Mouse (Mus musculus): Measurements from ENCODE around the gene Btbd17. TPM values are rescaled to one million over a fixed set of nuclear protein-coding genes. Genes with fewer than 3 reads are reported as not detected.
A peak's percentile ranks its signal among the peaks of the same experiment; 100 is the strongest.

Gene Btbd17
- total RNA-seq, 2 experiments from 2014 or later: 0.17 to 0.25 TPM

DNA sequence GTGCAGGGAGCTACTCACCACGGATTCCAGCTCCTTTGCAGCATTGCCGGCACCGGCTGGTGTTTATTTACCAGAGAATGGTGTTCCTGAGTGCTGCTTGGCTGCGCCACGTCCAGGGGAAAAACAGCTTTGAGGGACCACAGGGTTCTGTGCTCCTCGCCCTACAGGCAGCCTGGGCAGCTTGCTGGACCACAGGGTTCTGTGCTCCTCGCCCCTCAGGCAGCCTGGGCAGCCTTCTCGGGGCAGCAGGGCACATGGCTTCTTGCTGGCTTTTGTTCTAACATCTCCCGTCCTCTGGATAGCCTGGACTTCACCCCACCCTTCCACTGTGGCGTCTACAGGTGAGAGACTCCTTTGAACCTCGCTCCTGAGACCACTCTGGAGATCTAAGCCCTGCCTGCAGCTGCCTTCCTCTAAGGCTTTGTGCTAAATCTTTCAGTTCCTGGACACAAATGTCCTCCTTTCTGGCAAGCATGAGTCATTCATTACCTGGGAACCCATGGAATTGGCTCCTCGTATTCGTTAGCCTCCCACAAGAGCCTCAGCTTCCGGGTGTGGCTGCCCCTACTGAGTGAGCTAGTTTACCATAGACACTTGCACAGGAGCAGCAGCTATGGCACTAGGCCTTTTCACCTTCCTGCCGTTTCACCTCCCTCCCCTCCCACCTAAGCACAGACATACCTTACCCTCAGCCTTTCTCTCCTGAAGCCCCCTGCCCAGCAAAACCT, 7.0 kb upstream of the Btbd17 start:
- no peak for DNase-seq

- no peak for DNase-seq
Measured at GRCm38 (mm10) chr11:114801906-114802305, 6.2 kb upstream of the Btbd17 start.

- DNase-seq: no peak
Measured at GRCm38 (mm10) chr11:114798624-114799023, 2.9 kb upstream of the Btbd17 start, which contains the start of gene Gpr142. TSS of gene Gpr142 (plus strand) at chr11:114798924.

GRCm38 (mm10) chr11:114797981-114798380, 2.2 kb upstream of the Btbd17 start:
- no peak for DNase-seq

GRCm38 (mm10) chr11:114797176-114797575, 1.4 kb upstream of the Btbd17 start:
- DNase-seq: no peak

- peak; percentile 70 for DNase-seq
Measured at GRCm38 (mm10) chr11:114795231-114795746, 456 bp downstream of the Btbd17 start.

DNA sequence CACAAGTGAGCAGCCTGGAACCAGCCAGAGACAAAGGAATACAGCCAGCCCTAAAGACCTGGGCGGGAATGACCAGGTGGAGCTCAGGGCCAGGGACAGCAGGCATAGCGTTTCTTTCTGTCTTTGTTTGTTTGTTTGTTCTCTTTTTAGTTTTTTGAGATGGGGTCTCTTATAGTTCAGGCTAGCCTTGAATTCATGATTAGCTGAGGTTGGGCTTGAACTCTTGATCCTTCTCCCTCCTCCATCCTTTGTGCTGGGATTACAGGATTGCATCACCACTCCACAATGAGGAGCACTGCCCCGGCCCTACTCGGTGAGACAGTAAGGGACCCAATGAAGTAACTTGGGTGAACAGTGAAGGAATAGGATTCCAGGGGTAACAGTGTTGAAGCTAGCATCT, 1.1 kb downstream of the Btbd17 start:
- DNase-seq: no peak

- DNase-seq: no peak
Measured at GRCm38 (mm10) chr11:114793868-114794545, 1.7 kb downstream of the Btbd17 start.

- DNase-seq: no peak
Measured at GRCm38 (mm10) chr11:114792931-114793494, 2.7 kb downstream of the Btbd17 start.

- DNase-seq: peak; percentile 32
Measured at GRCm38 (mm10) chr11:114791891-114792411, 3.8 kb downstream of the Btbd17 start.

DNA sequence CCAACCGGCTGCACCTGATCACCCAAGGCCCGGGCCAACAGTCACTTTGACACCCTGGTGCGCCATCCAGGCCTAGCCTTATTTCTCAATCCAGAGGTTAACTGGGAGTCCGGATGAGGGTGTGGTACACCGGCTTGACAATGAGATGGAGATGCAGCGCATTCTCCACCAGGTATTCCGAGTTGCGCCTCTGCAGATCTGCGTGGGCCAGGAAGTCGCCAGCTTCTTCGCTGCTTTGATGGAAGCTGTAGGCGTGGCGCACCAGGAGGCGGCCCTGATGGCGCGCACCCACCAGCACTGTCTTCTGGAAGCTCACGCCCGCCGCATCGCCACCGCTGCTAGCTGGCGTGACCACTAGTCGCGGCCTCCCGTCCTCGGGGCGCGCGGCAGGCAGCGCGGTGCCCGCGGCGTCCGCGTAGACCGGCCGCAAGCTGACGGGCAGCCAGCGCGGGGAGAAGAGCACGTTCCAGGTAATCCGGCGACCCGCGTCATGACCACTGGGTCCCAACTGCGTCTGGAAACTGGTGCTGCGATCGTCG, 4.3 kb downstream of the Btbd17 start:
- no peak for DNase-seq

DNA sequence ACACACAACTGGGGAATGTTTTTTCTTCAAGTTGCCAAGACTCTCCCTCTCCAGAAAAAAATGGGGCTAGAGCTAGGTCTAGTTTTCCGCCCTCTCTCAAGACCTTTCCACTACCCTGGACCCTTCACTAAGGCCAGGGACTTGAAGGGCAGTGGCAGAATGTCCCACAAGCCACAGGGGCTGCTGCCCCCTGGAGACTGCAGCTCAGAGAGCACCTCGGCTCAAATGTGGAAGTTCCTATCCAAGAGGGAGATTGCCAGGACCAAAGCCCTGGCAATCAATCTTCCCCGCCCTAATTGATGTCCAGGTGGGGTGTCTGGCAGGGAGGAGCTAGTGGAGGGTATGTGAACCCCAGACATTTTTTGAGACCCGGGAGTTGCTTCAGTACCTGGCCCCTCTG, 4.9 kb downstream of the Btbd17 start:
- no peak for DNase-seq

GRCm38 (mm10) chr11:114790171-114790570, 5.6 kb downstream of the Btbd17 start:
- no peak for DNase-seq

- DNase-seq: no peak
Measured at GRCm38 (mm10) chr11:114789716-114790115, 6.0 kb downstream of the Btbd17 start.

DNA sequence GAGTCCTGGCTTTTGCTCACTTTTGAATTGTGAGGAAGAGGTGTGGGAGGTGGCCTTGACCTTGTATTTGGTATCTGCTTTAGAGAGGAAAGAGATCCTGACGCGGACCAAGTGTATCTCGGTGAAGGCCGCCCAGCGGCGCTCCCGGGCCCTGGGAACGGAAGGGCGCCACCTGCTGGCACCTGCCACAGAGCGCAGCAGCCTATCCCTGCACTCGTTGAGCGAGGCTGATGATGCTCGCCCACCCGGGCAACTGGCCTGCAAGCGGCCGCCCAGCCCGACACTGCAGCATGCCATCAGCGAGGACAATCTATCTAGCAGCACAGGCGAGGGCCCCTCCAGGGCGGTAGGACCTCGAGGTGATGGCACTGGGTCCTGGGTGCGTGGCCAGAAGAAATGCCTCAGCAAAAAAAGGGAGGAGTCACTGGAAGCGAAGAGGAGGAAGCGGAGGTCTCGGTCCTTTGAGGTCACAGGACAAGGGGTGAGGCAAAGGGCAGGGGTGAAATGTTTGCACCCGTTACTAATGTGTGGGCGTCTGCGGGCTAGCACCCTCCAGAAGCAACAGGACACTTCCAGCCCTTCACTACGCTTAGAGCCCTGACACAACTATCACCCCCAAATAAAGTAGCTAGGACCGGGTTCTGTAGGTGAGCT, 6.6 kb downstream of the Btbd17 start:
- DNase-seq: peak; percentile 92

DNA sequence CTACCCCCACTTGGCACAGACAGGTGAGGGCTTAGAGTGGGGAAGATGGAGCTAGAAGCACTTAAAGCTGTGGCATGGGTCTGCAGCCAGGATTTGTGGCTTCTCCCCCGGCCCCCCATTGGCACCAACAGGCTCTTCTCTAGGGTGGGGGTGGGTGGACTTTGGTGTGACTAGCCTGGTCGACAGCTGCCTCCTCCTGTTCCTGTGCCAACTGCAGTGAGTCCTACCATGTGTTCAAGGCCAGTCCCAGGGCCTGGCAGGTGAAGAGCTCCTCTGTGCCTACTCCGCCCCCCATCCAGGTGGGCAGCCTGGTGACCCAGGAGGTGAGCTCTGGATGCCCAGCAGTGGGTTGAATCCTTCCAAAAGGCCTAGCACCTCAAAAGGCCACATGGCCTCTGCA, 8.1 kb downstream of the Btbd17 start:
- no peak for DNase-seq

DNA sequence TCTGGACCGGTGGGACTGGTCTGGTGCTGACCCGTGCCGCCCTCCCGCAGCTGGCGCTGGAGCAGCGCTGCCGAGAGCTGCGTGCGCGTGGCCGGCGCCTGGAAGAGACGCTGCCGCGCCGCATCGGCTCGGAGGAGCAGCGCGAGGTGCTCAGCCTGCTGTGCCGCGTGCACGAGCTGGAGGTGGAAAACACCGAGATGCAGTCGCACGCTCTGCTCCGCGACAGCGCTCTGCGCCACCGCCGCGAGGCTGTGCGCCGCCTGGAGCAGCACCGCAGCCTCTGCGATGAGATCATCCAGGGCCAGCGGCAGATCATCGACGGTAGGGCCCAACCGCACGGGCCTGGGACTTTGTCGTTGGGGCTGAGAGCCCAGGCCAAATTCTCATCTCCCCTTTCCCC, 9.4 kb downstream of the Btbd17 start:
- no peak for DNase-seq

DNA sequence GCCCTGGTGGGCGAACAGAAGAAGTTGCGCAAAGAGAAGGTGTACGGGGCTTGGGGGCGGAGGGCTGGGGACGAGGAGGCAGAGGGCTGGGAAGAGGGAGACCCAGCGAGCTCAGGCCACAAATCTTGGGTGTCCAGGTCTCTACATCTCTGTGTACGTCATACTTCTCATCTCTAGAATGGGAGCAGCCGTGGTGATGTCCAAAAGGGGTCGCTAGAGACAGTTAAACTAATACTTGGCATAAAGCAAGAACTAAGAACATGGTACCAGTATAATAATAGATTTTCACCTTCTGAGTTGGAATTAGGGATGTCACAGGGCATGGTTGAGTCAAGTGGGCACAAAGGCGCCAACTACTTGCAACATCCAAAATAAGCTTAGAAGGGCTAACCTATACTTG, 9.9 kb downstream of the Btbd17 start:
- DNase-seq: no peak

DNA sequence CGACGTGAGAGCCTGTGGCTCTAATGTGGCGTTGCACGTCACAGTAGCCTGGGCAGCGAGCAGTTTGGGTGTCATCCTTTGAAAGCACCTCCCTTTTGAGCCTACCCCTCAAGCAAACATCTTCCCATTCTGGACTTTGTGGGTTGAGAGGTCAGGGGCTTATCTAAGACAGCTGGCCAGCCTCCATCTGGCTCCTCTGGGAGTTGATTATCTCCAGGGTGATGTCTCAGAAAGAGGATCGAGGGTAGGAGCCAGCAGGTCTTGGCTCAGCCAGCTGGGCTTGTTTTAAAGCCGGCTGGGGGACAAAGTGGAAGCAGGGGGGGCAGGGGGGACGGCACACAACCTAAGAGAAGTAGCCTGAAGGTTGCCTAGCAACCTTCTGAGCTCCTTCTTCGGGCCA, 15.7 kb downstream of the Btbd17 start:
- peak; percentile 71 for DNase-seq

DNA sequence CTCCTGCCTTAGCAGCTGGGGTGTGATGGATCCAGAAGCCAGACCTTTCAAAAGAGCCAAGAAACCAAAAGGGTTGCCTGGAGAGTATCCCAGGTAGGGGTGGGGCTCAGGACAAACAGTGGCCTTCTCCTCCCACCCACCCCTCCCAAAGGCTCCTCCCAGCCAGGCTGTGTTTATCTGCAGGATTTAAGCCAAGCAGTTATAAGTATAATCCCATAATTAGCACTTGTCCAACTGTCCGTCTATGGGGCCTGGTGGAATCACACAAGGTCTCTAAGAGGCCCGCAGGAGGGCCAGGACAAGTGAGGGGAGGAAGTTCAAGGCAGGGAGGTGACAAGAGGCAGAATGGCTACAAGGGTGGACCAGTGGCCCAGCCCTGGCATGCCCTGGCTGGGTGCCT, 23.8 kb downstream of the Btbd17 start:
- no peak for DNase-seq

GRCm38 (mm10) chr11:114769911-114770310, 25.8 kb downstream of the Btbd17 start:
- DNase-seq: no peak
